Mouse (Mus musculus): ENCODE results near the gene Smad9. TPM values are rescaled to one million over a fixed set of nuclear protein-coding genes. Genes with fewer than 3 reads are reported as not detected.
A peak's percentile ranks its signal among the peaks of the same experiment; 100 is the strongest.

The Smad9 gene
- polyA plus RNA-seq, 2 experiments: 0.07 TPM; not detected in 1

- Histone ChIP-seq H3K27me3 (ENCODE audit: control insufficient read depth, insufficient read depth, low read length) (peaks cover 19% of the 10 kb centered on the region), H3K4me2 (ENCODE audit: low read depth) (peak overlapping the region; percentile 61), H3K9me3 (ENCODE audit: control insufficient read depth, low read length) (no peaks in the 10 kb centered on the region), H3K9ac (replicated peaks) (no peak overlapping the region), H3K4me3 (ENCODE audit: insufficient read depth in 1 of 2, low read depth in 2 of 2, low read length in 2 of 2) (peak overlapping the region in 1 of 2 experiments; percentile 46; a peak in 1 of 4 replicates), H3K4me1 (replicated peaks; ENCODE audit: control insufficient read depth in 2 of 2, insufficient read depth in 2 of 2, low read length in 1 of 2) (0 out of 4 replicates have a peak, but pooled peaks cover 0 to 2% of the 10 kb centered on the region in 2 experiments), H3K36me3 (replicated peaks; ENCODE audit: control insufficient read depth, insufficient read depth, low read depth) (no peaks in the 10 kb centered on the region), H3K27ac (no peak overlapping the region)
- DNase-seq (ENCODE audit: low read depth in 3 of 3, low spot score in 3 of 3) (no peak), ATAC-seq (ENCODE audit: insufficient read depth) (no peak)
- no peak for TF ChIP-seq CTCF (IDR thresholded peaks at IDR 0.05; ENCODE audit: low read depth)
- TF ChIP-seq EP300 (IDR thresholded peaks at IDR 0.05; ENCODE audit: low read depth): no peak
- 3% methylated on average over 11 of the region's 11 CpGs for WGBS (ENCODE audit: insufficient replicate concordance)
These were observed 676 bp downstream of the Smad9 start for GRCm38 (mm10) chr3:54756058-54756457.

- H3K9me3 ChIP-seq (ENCODE audit: control insufficient read depth, low read length): no peaks in the 10 kb centered on the region
- H3K9ac ChIP-seq (replicated peaks): no peak overlapping the region
- H3K4me2 ChIP-seq (ENCODE audit: low read depth): no peak overlapping the region
- no peak overlapping the region for H3K4me3 ChIP-seq (ENCODE audit: insufficient read depth in 1 of 2, low read depth in 2 of 2, low read length in 2 of 2)
- no peak for TF ChIP-seq EP300 (IDR thresholded peaks at IDR 0.05; ENCODE audit: low read depth)
- no peak for TF ChIP-seq CTCF (IDR thresholded peaks at IDR 0.05; ENCODE audit: low read depth)
- H3K27me3 ChIP-seq (ENCODE audit: control insufficient read depth, insufficient read depth, low read length): peaks cover 19% of the 10 kb centered on the region
- no peak overlapping the region for H3K27ac ChIP-seq
- WGBS (ENCODE audit: insufficient replicate concordance): 79% methylated on average over 8 of the region's 8 CpGs
- no peaks in the 10 kb centered on the region for H3K36me3 ChIP-seq (replicated peaks; ENCODE audit: control insufficient read depth, insufficient read depth, low read depth)
- DNase-seq (ENCODE audit: low read depth in 3 of 3, low spot score in 3 of 3) (no peak), ATAC-seq (ENCODE audit: insufficient read depth) (no peak)
- 0 out of 4 replicates have a peak, but pooled peaks cover 0 to 5% of the 10 kb centered on the region in 2 experiments for H3K4me1 ChIP-seq (replicated peaks; ENCODE audit: control insufficient read depth in 2 of 2, insufficient read depth in 2 of 2, low read length in 1 of 2)
These were observed 2.1 kb downstream of the Smad9 start for GRCm38 (mm10) chr3:54757446-54757845.

- Histone ChIP-seq H3K36me3 (replicated peaks; ENCODE audit: control insufficient read depth, insufficient read depth, low read depth) (no peaks in the 10 kb centered on the region), H3K9me3 (ENCODE audit: control insufficient read depth, low read length) (no peaks in the 10 kb centered on the region), H3K27me3 (ENCODE audit: control insufficient read depth, insufficient read depth, low read length) (peaks cover 19% of the 10 kb centered on the region), H3K4me3 (ENCODE audit: insufficient read depth in 1 of 2, low read depth in 2 of 2, low read length in 2 of 2) (no peak overlapping the region), H3K4me2 (ENCODE audit: low read depth) (no peak overlapping the region), H3K9ac (replicated peaks) (no peak overlapping the region), H3K27ac (no peak overlapping the region), H3K4me1 (replicated peaks; ENCODE audit: control insufficient read depth in 2 of 2, insufficient read depth in 2 of 2, low read length in 1 of 2) (0 out of 4 replicates have a peak, but pooled peaks cover 0 to 5% of the 10 kb centered on the region in 2 experiments)
- ATAC-seq (ENCODE audit: insufficient read depth) (no peak), DNase-seq (ENCODE audit: low read depth in 3 of 3, low spot score in 3 of 3) (no peak)
- TF ChIP-seq CTCF (IDR thresholded peaks at IDR 0.05; ENCODE audit: low read depth): no peak
- no peak for TF ChIP-seq EP300 (IDR thresholded peaks at IDR 0.05; ENCODE audit: low read depth)
- 61% methylated on average over 9 of the region's 9 CpGs for WGBS (ENCODE audit: insufficient replicate concordance)
These were observed 3.8 kb downstream of the Smad9 start for GRCm38 (mm10) chr3:54759211-54759610.

GRCm38 (mm10) chr3:54760321-54761115 lies 5.1 kb downstream of the Smad9 start:
- Histone ChIP-seq H3K4me3 (ENCODE audit: insufficient read depth in 1 of 2, low read depth in 2 of 2, low read length in 2 of 2) (no peak overlapping the region), H3K36me3 (replicated peaks; ENCODE audit: control insufficient read depth, insufficient read depth, low read depth) (no peaks in the 10 kb centered on the region), H3K9me3 (ENCODE audit: control insufficient read depth, low read length) (no peaks in the 10 kb centered on the region), H3K4me2 (ENCODE audit: low read depth) (no peak overlapping the region), H3K27ac (no peak overlapping the region), H3K9ac (replicated peaks) (no peak overlapping the region), H3K4me1 (replicated peaks; ENCODE audit: control insufficient read depth in 2 of 2, insufficient read depth in 2 of 2, low read length in 1 of 2) (0 out of 4 replicates have a peak, but pooled peaks cover 0 to 5% of the 10 kb centered on the region in 2 experiments), H3K27me3 (ENCODE audit: control insufficient read depth, insufficient read depth, low read length) (peaks cover 9% of the 10 kb centered on the region)
- ATAC-seq (ENCODE audit: insufficient read depth) (no peak), DNase-seq (ENCODE audit: low read depth in 3 of 3, low spot score in 3 of 3) (no peak)
- TF ChIP-seq CTCF (IDR thresholded peaks at IDR 0.05; ENCODE audit: low read depth) (no peak), EP300 (IDR thresholded peaks at IDR 0.05; ENCODE audit: low read depth) (no peak)
- WGBS (ENCODE audit: insufficient replicate concordance): 57% methylated on average over 15 of the region's 15 CpGs

GRCm38 (mm10) chr3:54761258-54761657 lies 5.9 kb downstream of the Smad9 start:
- TF ChIP-seq EP300 (IDR thresholded peaks at IDR 0.05; ENCODE audit: low read depth) (no peak), CTCF (IDR thresholded peaks at IDR 0.05; ENCODE audit: low read depth) (no peak)
- 65% methylated on average over 1 of the region's 1 CpGs for WGBS (ENCODE audit: insufficient replicate concordance)
- H3K27ac ChIP-seq: no peak overlapping the region
- no peak overlapping the region for H3K9ac ChIP-seq (replicated peaks)
- no peaks in the 10 kb centered on the region for H3K36me3 ChIP-seq (replicated peaks; ENCODE audit: control insufficient read depth, insufficient read depth, low read depth)
- peaks cover 2% of the 10 kb centered on the region for H3K27me3 ChIP-seq (ENCODE audit: control insufficient read depth, insufficient read depth, low read length)
- no peak overlapping the region for H3K4me3 ChIP-seq (ENCODE audit: insufficient read depth in 1 of 2, low read depth in 2 of 2, low read length in 2 of 2)
- H3K4me2 ChIP-seq (ENCODE audit: low read depth): no peak overlapping the region
- DNase-seq (ENCODE audit: low read depth in 3 of 3, low spot score in 3 of 3): no peak
- H3K4me1 ChIP-seq (replicated peaks; ENCODE audit: control insufficient read depth in 2 of 2, insufficient read depth in 2 of 2, low read length in 1 of 2): 0 out of 4 replicates have a peak, but pooled peaks cover 0 to 5% of the 10 kb centered on the region in 2 experiments
- H3K9me3 ChIP-seq (ENCODE audit: control insufficient read depth, low read length): no peaks in the 10 kb centered on the region
- no peak for ATAC-seq (ENCODE audit: insufficient read depth)

Data from liver, embryonic 14.5 days (tissue).